Mouse (Mus musculus) embryonic facial prominence, embryonic 14.5 days (tissue): Measurements from ENCODE around the gene Stk16. TPM values are rescaled to one million over a fixed set of nuclear protein-coding genes. Genes with fewer than 3 reads are reported as not detected.

Experiments used
- ATAC-seq: fragments of 200-750 bp; cut with Nextera tagmentation; 2 replicates; pipeline ENCODE4 v1.8.0; 2017; ENCODE audit warnings: low read depth, moderate number of reproducible peaks, moderate TSS enrichment
- DNase-seq: peaks from one replicate; pipeline ENCODE4 v3.0.0-alpha.2; 2015; ENCODE audit warnings: low spot score
- H3K27ac ChIP-seq: fragments of 300-500 bp; sonication (generic); replicated peaks from 2 replicates; pipeline ENCODE4 v1.5.1; 2014; ENCODE audit warnings: low read depth, mild to moderate bottlenecking, low read length, moderate library complexity
- H3K27me3 ChIP-seq: fragments of 300-500 bp; sonication (generic); replicated peaks from 2 replicates; pipeline ENCODE4 v1.6.1; 2014; ENCODE audit warnings: low read length; ENCODE audit not compliant: control insufficient read depth, insufficient read depth
- H3K36me3 ChIP-seq: fragments of 300-500 bp; sonication (generic); 2 replicates; pipeline ENCODE4 v1.6.1; 2014; ENCODE audit warnings: low read length, mixed read lengths; ENCODE audit not compliant: control insufficient read depth, insufficient read depth
- H3K4me1 ChIP-seq: fragments of 300-500 bp; sonication (generic); 2 replicates; pipeline ENCODE4 v1.6.1; 2014; ENCODE audit warnings: antibody characterized with exemption, low read length; ENCODE audit not compliant: control insufficient read depth, insufficient read depth
- H3K4me2 ChIP-seq: fragments of 300-500 bp; sonication (generic); 2 replicates; pipeline ENCODE4 v1.6.1; 2014; ENCODE audit warnings: low read depth, mild to moderate bottlenecking, low read length, moderate library complexity, mixed read lengths
- H3K4me3 ChIP-seq: fragments of 300-500 bp; sonication (generic); 2 replicates; pipeline ENCODE4 v1.5.1; 2014; ENCODE audit warnings: low read depth, mild to moderate bottlenecking, low read length
- H3K9ac ChIP-seq: fragments of 300-500 bp; sonication (generic); 2 replicates; pipeline ENCODE4 v1.6.1; 2014; ENCODE audit warnings: low read depth, mild to moderate bottlenecking, low read length, moderate library complexity, mixed read lengths
- H3K9me3 ChIP-seq: fragments of 300-500 bp; sonication (generic); 2 replicates; pipeline ENCODE4 v1.6.1; 2016; ENCODE audit warnings: low read length; ENCODE audit not compliant: control insufficient read depth
- WGBS: fragments of 180-500 bp; shearing (Covaris S2); extraction: QIAGEN DNeasy Blood & Tissue Kit; methylation state at CpG from one replicate; pipeline ENCODE4 v1.1.7; 2014; 5-methylcytosine and 5-hydroxymethylcytosine counted together
- polyA plus RNA-seq: library from polyadenylated mRNA; unstranded; fragments of >200 nt; fragmentation: Nextera tagmentation; extraction: Ambion mirVana; gene quantifications from 2 replicates; pipeline ENCODE4 v1.2.1, GENCODE M21; 2014

Stk16 gene
- polyA plus RNA-seq, 1 experiment from 2014 or later: 97.1 TPM

DNA sequence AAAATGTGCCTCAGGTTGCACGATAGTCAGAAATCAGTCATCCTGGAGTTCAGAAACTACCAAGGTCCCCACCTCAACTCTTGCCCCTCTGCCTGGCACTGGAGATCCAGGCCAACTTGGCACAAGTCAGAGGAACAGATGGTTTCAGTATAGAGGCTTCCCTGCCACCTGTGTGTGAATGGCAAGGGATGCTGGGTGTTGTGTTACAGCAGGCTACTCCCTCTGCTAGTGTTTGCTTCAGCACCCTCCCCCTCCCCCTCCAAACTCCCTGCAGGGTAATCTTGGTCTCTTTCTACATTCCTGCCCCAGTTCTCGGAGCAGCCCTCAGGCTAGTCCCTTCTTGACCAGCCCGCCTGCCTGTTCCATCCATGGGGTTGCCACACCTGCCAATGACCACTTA, 39.9 kb downstream of the Stk16 start:
- 44% methylated on average over 3 of the region's 3 CpGs for WGBS

DNA sequence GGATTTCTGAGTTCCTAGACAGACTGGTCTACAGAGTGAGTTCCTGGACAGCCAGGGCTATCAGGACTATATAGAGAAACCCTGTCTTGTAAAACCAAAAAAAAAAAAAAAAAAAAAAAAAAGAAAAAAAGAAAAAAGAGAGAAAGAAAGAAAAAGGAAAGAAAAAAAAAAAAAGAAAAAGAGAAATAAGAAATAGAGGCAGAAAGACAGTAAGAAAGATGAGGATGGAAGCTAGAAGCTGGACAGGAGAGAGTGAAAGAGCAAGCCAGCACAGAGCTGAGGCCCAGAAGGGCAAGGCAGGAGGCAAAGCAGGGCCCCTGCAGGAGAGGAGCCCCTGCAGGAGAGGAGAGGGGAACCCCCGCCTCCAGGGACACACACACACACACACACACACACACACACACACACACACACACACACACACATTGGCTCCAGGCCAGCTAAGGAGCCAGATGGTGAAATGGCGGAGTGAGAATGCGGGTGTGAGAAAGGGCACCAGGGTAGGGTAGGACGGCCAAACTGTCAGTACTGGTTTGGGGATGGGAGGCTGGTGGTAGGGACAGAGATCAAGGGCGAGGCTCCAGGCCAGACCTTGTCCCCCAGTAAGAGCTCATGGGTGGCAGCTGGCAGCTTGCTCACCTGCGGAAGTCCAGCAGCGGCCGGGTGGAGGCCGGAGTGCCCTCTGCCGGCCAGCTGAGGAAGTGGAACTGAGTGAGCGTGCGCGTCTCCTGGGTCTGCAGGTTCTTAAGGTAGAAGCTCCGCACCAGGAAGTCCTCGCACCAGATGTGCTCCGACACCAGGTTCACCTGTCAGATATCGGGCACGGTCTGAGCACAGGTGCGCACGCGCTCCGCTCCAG, 40.7 kb downstream of the Stk16 start:
- H3K27me3 ChIP-seq: no peaks in the 10 kb centered on the region
- H3K4me2 ChIP-seq: peak overlapping the region; percentile 53
- peak overlapping the region; percentile 24 for H3K4me3 ChIP-seq
- ATAC-seq (peak; percentile 37), DNase-seq (peak; percentile 67)
- H3K9me3 ChIP-seq: no peaks in the 10 kb centered on the region
- H3K36me3 ChIP-seq: no peaks in the 10 kb centered on the region
- H3K4me1 ChIP-seq: peaks cover 4% of the 10 kb centered on the region; the same call in 1 of the 2 replicates
- H3K9ac ChIP-seq: no peak overlapping the region
- 4% methylated on average over 19 of the region's 22 CpGs for WGBS
- H3K27ac ChIP-seq: no peak overlapping the region

More for the DNA sequence above, 39.9 kb downstream of the Stk16 start:
- ATAC-seq (no peak), DNase-seq (peak; percentile 23)
- Histone ChIP-seq H3K9ac (no peak overlapping the region), H3K27ac (no peak overlapping the region), H3K4me3 (no peak overlapping the region), H3K27me3 (no peaks in the 10 kb centered on the region), H3K4me2 (no peak overlapping the region), H3K4me1 (peaks cover 4% of the 10 kb centered on the region; the same call in 1 of the 2 replicates), H3K36me3 (0 out of 2 replicates have a peak, but pooled peaks cover under 1% of the 10 kb centered on the region), H3K9me3 (no peaks in the 10 kb centered on the region)

DNA sequence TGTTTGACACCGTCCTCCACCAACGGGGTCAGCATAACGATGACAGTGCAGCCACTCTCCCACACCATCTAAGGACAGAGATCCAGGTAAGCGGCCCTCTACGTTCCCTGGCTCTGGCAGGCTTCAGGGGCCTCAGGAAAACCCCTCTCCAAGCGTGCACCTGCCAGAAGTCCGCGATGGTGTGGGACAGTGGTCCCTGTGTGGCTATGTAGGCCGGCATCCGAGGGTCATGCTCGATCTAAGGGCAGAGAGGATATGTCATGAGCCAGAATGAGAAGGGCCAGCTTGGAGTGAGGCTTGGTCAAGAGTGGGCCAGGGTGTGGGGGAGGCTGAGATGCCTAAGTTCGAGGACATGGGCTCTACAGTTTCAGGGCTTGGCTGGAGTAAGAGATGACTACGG, 41.7 kb downstream of the Stk16 start:
- no peaks in the 10 kb centered on the region for H3K36me3 ChIP-seq
- no peaks in the 10 kb centered on the region for H3K27me3 ChIP-seq
- H3K4me3 ChIP-seq: no peak overlapping the region
- no peak overlapping the region for H3K9ac ChIP-seq
- H3K4me1 ChIP-seq: peaks cover 4% of the 10 kb centered on the region; the same call in 1 of the 2 replicates
- DNase-seq: no peak
- no peaks in the 10 kb centered on the region for H3K9me3 ChIP-seq
- no peak for ATAC-seq
- H3K4me2 ChIP-seq: no peak overlapping the region
- WGBS: 71% methylated on average over 13 of the region's 13 CpGs
- H3K27ac ChIP-seq: no peak overlapping the region

DNA sequence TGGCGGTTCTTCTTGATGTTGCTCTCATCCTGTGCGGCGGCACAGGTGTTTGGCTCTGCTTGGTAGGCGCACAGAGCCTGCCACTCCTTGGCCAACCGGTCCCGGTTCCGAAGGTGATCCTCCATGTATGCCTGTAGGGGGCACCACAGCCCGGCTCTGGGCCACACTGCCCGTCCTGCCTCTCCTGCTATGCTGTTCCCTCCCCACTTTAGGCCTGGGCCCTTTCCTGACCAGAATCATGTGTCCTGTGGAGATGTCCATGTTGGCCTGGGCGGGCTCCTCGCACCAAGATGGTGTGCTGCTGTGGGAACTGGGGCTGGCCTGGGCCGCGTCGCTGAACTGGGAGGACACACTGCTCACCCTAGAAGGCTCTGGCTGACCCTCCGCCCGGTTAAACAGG, 42.4 kb downstream of the Stk16 start:
- WGBS: 74% methylated on average over 13 of the region's 16 CpGs
- no peak overlapping the region for H3K27ac ChIP-seq

DNA sequence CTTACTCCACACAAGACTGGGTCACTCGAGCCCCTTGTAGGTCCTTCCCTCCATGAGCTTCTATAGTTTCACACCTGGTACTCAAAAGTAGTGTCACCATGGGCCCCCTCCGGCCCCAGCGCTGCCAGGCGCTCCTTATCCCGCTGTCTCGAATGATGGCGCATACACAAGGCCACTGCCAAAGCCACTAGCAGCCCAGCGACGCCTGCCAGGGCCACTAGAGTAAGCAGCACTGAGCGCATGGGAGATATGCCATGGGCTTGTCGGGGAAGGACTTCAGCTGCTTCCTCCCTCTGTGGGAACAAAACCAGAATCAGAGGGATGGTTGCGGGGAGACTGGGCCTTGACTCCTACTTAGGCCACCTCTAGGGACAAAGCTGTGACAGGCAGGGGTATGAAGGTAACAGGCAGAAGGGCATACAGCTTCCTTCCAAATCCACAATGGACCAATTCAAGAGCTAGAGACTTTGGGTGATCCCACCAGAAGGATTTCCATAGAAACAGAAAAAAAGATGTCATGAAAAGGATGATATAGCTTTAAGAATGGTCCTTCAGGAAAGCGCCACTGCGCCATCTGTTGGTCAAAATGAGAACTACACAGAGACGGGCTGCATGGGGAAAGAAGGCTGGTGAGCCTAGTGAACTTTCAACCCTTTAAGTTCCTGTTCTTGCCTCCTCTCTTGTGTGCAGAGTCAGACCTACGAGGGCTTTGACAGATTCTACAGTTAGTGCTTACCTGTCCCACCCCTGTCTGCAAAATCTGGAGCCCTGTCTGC, 43.4 kb downstream of the Stk16 start:
- H3K4me1 ChIP-seq: peaks cover 4% of the 10 kb centered on the region; the same call in 1 of the 2 replicates
- no peak overlapping the region for H3K9ac ChIP-seq
- no peak for ATAC-seq
- no peaks in the 10 kb centered on the region for H3K9me3 ChIP-seq
- peak; percentile 27 for DNase-seq
- H3K4me2 ChIP-seq: no peak overlapping the region
- no peak overlapping the region for H3K27ac ChIP-seq
- H3K4me3 ChIP-seq: no peak overlapping the region
- H3K36me3 ChIP-seq: no peaks in the 10 kb centered on the region
- no peaks in the 10 kb centered on the region for H3K27me3 ChIP-seq
- WGBS: 64% methylated on average over 16 of the region's 16 CpGs

More for the DNA sequence above, 42.4 kb downstream of the Stk16 start:
- peaks cover 4% of the 10 kb centered on the region; the same call in 1 of the 2 replicates for H3K4me1 ChIP-seq
- H3K36me3 ChIP-seq: no peaks in the 10 kb centered on the region
- no peak for DNase-seq
- H3K4me3 ChIP-seq: no peak overlapping the region
- no peaks in the 10 kb centered on the region for H3K27me3 ChIP-seq
- H3K9ac ChIP-seq: no peak overlapping the region
- ATAC-seq: no peak
- no peak overlapping the region for H3K4me2 ChIP-seq
- no peaks in the 10 kb centered on the region for H3K9me3 ChIP-seq

DNA sequence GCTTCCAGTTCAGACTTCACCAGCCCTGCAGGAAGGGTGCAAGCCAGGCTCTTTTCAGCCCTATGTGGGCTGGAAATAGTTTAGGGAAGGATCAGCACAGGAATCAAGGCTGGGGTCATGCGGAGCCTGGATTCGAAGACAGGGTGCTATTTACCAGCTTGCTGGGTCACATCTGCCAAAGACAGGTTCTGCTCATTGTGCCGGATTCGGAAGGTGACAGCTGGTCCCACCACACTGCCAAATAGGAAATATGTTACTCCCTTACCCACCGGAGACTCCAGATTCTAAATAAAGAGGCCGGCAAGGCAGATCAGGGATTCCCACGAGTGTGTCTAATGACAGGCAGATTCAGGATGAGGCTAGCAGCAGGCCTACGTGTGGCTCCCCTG, 44.0 kb downstream of the Stk16 start:
- 64% methylated on average over 8 of the region's 8 CpGs for WGBS
- Histone ChIP-seq H3K9ac (no peak overlapping the region), H3K4me2 (no peak overlapping the region), H3K27ac (no peak overlapping the region), H3K4me1 (peaks cover 4% of the 10 kb centered on the region; the same call in 1 of the 2 replicates), H3K36me3 (no peaks in the 10 kb centered on the region), H3K4me3 (no peak overlapping the region), H3K27me3 (no peaks in the 10 kb centered on the region), H3K9me3 (no peaks in the 10 kb centered on the region)
- DNase-seq (no peak), ATAC-seq (no peak)

DNA sequence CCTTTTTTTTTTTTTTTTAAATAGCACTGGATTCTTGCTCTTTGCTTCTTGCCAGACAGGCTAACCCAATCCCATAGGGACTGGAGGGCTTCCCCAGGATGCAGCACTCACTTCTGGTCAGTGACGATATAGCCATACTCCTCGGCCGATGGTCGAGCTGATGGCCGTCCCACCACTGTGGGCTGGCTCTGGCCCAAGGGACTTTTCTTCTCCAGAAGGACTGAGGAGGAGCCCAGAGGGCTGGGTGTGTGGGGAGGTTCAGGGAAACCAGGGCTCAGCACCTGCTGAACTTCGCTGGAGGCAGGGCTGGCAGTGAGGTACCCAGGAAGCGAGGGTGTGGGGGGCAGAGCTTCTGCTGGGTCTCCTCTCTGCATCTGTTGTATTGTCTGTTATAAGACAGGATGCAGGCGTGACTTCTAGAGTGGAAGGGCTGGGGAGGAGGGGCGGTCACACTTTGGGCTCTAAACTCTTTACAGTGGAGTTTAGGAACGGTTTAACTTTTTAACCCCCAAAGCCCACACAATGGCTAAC, 44.9 kb downstream of the Stk16 start:
- no peak overlapping the region for H3K9ac ChIP-seq
- peaks cover 4% of the 10 kb centered on the region; the same call in 1 of the 2 replicates for H3K4me1 ChIP-seq
- H3K27ac ChIP-seq: no peak overlapping the region
- H3K4me2 ChIP-seq: no peak overlapping the region
- no peaks in the 10 kb centered on the region for H3K36me3 ChIP-seq
- ATAC-seq (no peak), DNase-seq (no peak)
- H3K4me3 ChIP-seq: no peak overlapping the region
- H3K9me3 ChIP-seq: no peaks in the 10 kb centered on the region
- 63% methylated on average over 10 of the region's 10 CpGs for WGBS
- H3K27me3 ChIP-seq: no peaks in the 10 kb centered on the region

DNA sequence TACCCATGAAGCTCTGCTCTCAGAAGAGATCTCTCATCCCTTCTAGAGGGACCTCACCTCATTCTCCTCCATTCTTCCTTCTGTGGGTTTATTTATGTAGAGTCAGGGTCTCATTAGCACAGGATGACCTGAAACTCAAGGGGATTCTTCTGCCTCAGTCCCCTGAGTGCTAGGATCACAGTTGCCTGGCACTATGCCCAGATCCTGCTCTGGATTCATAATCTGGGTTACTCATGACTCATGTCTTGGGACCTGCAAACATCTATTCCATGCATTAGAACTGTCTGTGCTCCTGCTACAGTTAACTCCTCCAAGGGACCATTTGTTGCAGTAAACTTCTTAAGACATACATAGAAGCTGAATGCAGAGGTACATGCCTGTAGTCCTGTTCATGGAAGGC, 50.6 kb downstream of the Stk16 start:
- no peak overlapping the region for H3K9ac ChIP-seq
- no peaks in the 10 kb centered on the region for H3K36me3 ChIP-seq
- DNase-seq (no peak), ATAC-seq (peak; percentile 41; the same call in 1 of the 2 replicates)
- no peak overlapping the region for H3K4me2 ChIP-seq
- no peaks in the 10 kb centered on the region for H3K4me1 ChIP-seq
- no peak overlapping the region for H3K27ac ChIP-seq
- H3K9me3 ChIP-seq: no peaks in the 10 kb centered on the region
- peaks cover 49% of the 10 kb centered on the region for H3K27me3 ChIP-seq
- no peak overlapping the region for H3K4me3 ChIP-seq
